Mouse (Mus musculus): ENCODE measurements at regions not wholly inside any gene's neighbourhood (a gene's known extent, or its start where the extent isn't known, plus 50 kb on each side); places are given as distances from the start of the nearest gene placed in this dataset.

- DNase-seq (ENCODE audit: low spot score in 2 of 2): no peak
Measured at GRCm38 (mm10) chr15:46592868-46593267, 6458.7 kb downstream of the 9330182O14Rik start.

DNA sequence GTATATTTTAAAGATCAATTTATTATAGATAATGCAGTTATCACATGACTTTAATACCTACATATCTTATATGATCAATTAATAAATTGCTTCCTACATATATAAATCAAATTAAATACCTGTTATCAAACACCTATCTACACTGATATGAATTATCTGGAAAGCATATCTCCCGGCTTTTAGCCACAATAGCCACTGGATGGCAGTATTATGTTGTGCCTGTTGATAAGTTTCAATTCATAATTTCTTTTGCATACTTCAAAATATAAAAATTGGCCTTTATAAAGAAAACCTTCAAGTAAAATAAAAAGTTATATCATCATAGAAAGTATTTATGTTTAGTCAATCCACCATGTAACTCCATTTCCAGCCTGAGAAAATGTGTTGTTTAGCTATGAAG lies 6464.2 kb downstream of the 9330182O14Rik start:
- peak in 1 of 2 experiments; percentile 7 for DNase-seq (ENCODE audit: low spot score in 2 of 2)

GRCm38 (mm10) chr15:46623431-46624029 lies 6489.4 kb downstream of the 9330182O14Rik start:
- DNase-seq (ENCODE audit: low spot score in 2 of 2): no peak

DNA sequence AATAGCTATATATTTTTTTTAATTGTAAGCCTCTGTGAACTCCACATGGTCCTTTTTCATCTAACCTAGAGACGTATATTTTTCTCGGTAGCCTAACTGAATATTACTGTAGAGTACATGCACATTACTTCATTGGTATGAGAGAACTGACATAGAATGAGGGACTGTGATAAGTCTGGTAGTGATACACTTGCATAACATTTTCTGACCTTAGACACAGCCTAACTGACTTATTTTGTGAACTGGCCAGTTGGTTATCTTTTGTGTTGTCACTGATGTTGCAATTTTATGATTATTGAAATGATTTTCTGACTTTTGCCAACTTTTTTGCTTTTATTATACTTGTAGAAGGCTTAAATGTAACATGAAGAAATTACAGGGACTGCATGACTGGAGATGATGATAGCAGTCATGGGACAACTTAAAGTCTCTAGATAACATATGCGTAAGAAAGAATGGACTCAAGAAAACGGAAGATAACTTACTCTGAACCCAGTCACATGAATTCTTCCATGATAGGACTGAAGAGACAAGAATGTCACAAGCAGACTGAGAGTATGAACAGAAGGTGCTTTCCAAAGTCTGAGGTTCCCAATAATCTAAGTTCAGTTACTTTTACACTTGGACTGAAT lies 6491.0 kb downstream of the 9330182O14Rik start:
- DNase-seq (ENCODE audit: low spot score in 2 of 2): no peak
